Mouse (Mus musculus): ENCODE results near the gene Tmem209. TPM values are rescaled to one million over a fixed set of nuclear protein-coding genes. Genes with fewer than 3 reads are reported as not detected.

The Tmem209 gene
- polyA plus RNA-seq, 1 experiment from 2014 or later, result 51.6 TPM

- H3K27me3 ChIP-seq (ENCODE audit: low read depth, poor library complexity, severe bottlenecking), result no peaks in the 10 kb centered on the region
- no peak overlapping the region for H3K27ac ChIP-seq
- 79% methylated on average over 3 of the region's 3 CpGs for WGBS
- no peak overlapping the region for H3K4me3 ChIP-seq
- peaks cover 56% of the 10 kb centered on the region for H3K36me3 ChIP-seq
- no peaks in the 10 kb centered on the region for H3K9me3 ChIP-seq (replicated peaks)
- no peak for DNase-seq (ENCODE audit: low spot score)
- H3K4me1 ChIP-seq, result peaks cover 3% of the 10 kb centered on the region; the same call in 1 of the 2 replicates
Measured at GRCm38 (mm10) chr6:30437054-30437453, 72.5 kb downstream of the Tmem209 start.

- Histone ChIP-seq H3K4me3 (no peak overlapping the region), H3K27ac (no peak overlapping the region), H3K36me3 (peaks cover 51% of the 10 kb centered on the region), H3K27me3 (ENCODE audit: low read depth, poor library complexity, severe bottlenecking) (no peaks in the 10 kb centered on the region), H3K9me3 (replicated peaks) (no peaks in the 10 kb centered on the region), H3K4me1 (peaks cover 3% of the 10 kb centered on the region; the same call in 1 of the 2 replicates)
- no peak for DNase-seq (ENCODE audit: low spot score)
- 94% methylated on average over 3 of the region's 3 CpGs for WGBS
Measured at GRCm38 (mm10) chr6:30436476-30436875, 73.1 kb downstream of the Tmem209 start.

GRCm38 (mm10) chr6:30432461-30433192 is 77.0 kb downstream of the Tmem209 start:
- H3K4me1 ChIP-seq, result peaks cover 3% of the 10 kb centered on the region; the same call in 1 of the 2 replicates
- H3K36me3 ChIP-seq, result peaks cover 41% of the 10 kb centered on the region
- no peak overlapping the region for H3K4me3 ChIP-seq
- 73% methylated on average over 3 of the region's 3 CpGs for WGBS
- H3K27me3 ChIP-seq (ENCODE audit: low read depth, poor library complexity, severe bottlenecking), result no peaks in the 10 kb centered on the region
- H3K9me3 ChIP-seq (replicated peaks), result no peaks in the 10 kb centered on the region
- no peak overlapping the region for H3K27ac ChIP-seq
- no peak for DNase-seq (ENCODE audit: low spot score)

Other genes starting within 250 kb of the Tmem209 start
- 31.9 and 41.2 TPM in 2 replicates for gene Ube2h, start 205.2 kb downstream of the Tmem209 start, polyA plus RNA-seq (2016; fragmentation: Nextera tagmentation; extraction: Ambion mirVana)
- 91.3 and 95.9 TPM in 2 replicates for gene Zc3hc1, start 118.8 kb downstream of the Tmem209 start, polyA plus RNA-seq (2016; fragmentation: Nextera tagmentation; extraction: Ambion mirVana)
- 46.2 and 49.2 TPM in 2 replicates for gene Klhdc10, start 107.9 kb downstream of the Tmem209 start, polyA plus RNA-seq (2016; fragmentation: Nextera tagmentation; extraction: Ambion mirVana)
- gene Ssmem1, start 66 bp upstream of the Tmem209 start, polyA plus RNA-seq (2016; fragmentation: Nextera tagmentation; extraction: Ambion mirVana), result 0.38 and 0.59 TPM in 2 replicates
- 109 and 110 TPM in 2 replicates for gene Cpa2, start 31.8 kb upstream of the Tmem209 start, polyA plus RNA-seq (2016; fragmentation: Nextera tagmentation; extraction: Ambion mirVana)
- gene Cpa4, start 58.6 kb upstream of the Tmem209 start, polyA plus RNA-seq (2016; fragmentation: Nextera tagmentation; extraction: Ambion mirVana), result 1.1 and 1.4 TPM in 2 replicates
- 0.23 and 0.35 TPM in 2 replicates for gene Cpa5, start 101.2 kb upstream of the Tmem209 start, polyA plus RNA-seq (2016; fragmentation: Nextera tagmentation; extraction: Ambion mirVana)
- 0.38 TPM in 2 replicates for gene Cpa1, start 129.4 kb upstream of the Tmem209 start, polyA plus RNA-seq (2016; fragmentation: Nextera tagmentation; extraction: Ambion mirVana)
- gene Cep41, start 184.0 kb upstream of the Tmem209 start, polyA plus RNA-seq (2016; fragmentation: Nextera tagmentation; extraction: Ambion mirVana), result 28.8 and 33.1 TPM in 2 replicates
- gene Mest, start 213.8 kb upstream of the Tmem209 start, polyA plus RNA-seq (2016; fragmentation: Nextera tagmentation; extraction: Ambion mirVana), result 3,140 and 3,810 TPM in 2 replicates

Measured in limb, embryonic 10.5 days (tissue).